Mouse (Mus musculus): Measurements from ENCODE around the gene Zmat3. TPM values are rescaled to one million over a fixed set of nuclear protein-coding genes. Genes with fewer than 3 reads are reported as not detected.

Zmat3 gene
- total RNA-seq, 2 experiments from 2014 or later = 6.2 to 7.0 TPM

- DNase-seq (ENCODE audit: low spot score) = no peak
- intact Hi-C loops (cut with DNase I) = loop anchor here (10.0 kb wide), 1 partner anchor 1170 kb away; the partner anchor contains the start of gene Cldn11
Measured at GRCm38 (mm10) chr3:32314746-32315145, 51.1 kb downstream of the Zmat3 start.

GRCm38 (mm10) chr3:32304171-32304570 is 61.6 kb downstream of the Zmat3 start:
- no peak for DNase-seq (ENCODE audit: low spot score)
- intact Hi-C loops (cut with DNase I) = no loop called here

- intact Hi-C loops (cut with DNase I) = no loop called here
Measured at GRCm38 (mm10) chr3:32292001-32292400, 73.8 kb downstream of the Zmat3 start.

More at GRCm38 (mm10) chr3:32292001-32292400, 73.8 kb downstream of the Zmat3 start:
- DNase-seq (ENCODE audit: low spot score) = no peak

Other genes with a start within 250 kb of the Zmat3 start
- gene Pik3ca, start 31.7 kb upstream of the Zmat3 start, total RNA-seq (2021) = 10 to 100 TPM; 45.8 to 54.2 TPM
- gene Kcnmb3, start 126.2 kb upstream of the Zmat3 start, total RNA-seq (2021) = under 1 TPM in 1 of 2 experiments, not detected in 1; 0.29 TPM
- 10 to 100 TPM; 21.0 to 21.7 TPM for gene Zfp639, start 144.2 kb upstream of the Zmat3 start, total RNA-seq (2021)
- gene Mfn1, start 163.5 kb upstream of the Zmat3 start, total RNA-seq (2021) = 100 to 1,000 TPM; 434 to 472 TPM

Data from heart, postnatal 25 days (tissue).